Mouse (Mus musculus) embryonic stem cell, embryonic (primary cell): ENCODE measurements around the gene Trabd.

ENCODE experiments used
- CTCF ChIA-PET, 4 experiments: fragments of 300-600 bp in 2 of 4; fragments of 350-600 bp in 2 of 4; sonication (Branson Sonifier 250); formaldehyde crosslinking; loops; one replicate each; lab custom pipeline; 2022; ENCODE audit warnings: inconsistent platforms in 2 of 4; lab: Charles Lee
- POLR2A ChIA-PET, 4 experiments: fragments of 300-600 bp in 2 of 4; fragments of 350-600 bp in 2 of 4; sonication (Branson Sonifier 250); formaldehyde crosslinking; loops; one replicate each; lab custom pipeline; 2022; ENCODE audit warnings: antibody characterized with exemption in 4 of 4, inconsistent platforms in 1 of 4; lab: Charles Lee

Trabd gene

GRCm38 (mm10) chr15:89102646-89103045 is 27.7 kb downstream of the Trabd start:
- ChIA-PET POLR2A (interaction anchor here in 1 of 4 experiments (1.1 to 2.4 kb wide), 4 partner anchors 7 to 37 kb away, joined by 3 to 12 read pairs (median 6); partner anchors contain the start of gene Selenoo), CTCF (interaction anchor here in 1 of 4 experiments (0.5 kb wide), 1 partner anchor 71 kb away, joined by 3 read pairs; no protein-coding TSS in a partner anchor)

- POLR2A ChIA-PET: interaction anchor here in 2 of 4 experiments (0.6 to 1.4 kb wide), 4 partner anchors 15 to 109 kb away, joined by 3 to 5 read pairs (median 3); partner anchors contain the start of genes Selenoo (in 1 of the 2) and Tubgcp6 (in 1 of the 2)
- CTCF ChIA-PET: interaction anchor here in 2 of 4 experiments (0.6 kb wide), 2 partner anchors 105 to 303 kb away, joined by 4 to 8 read pairs; no protein-coding TSS in a partner anchor
These were observed 29.0 kb downstream of the Trabd start for GRCm38 (mm10) chr15:89103921-89104320.

- ChIA-PET POLR2A (interaction anchor here in 2 of 4 experiments (0.6 to 1.4 kb wide), 4 partner anchors 15 to 109 kb away, joined by 3 to 5 read pairs (median 3); partner anchors contain the start of genes Selenoo (in 1 of the 2) and Tubgcp6 (in 1 of the 2)), CTCF (interaction anchor here in 1 of 4 experiments (0.6 kb wide), 1 partner anchor 20 kb away, joined by 3 read pairs; no protein-coding TSS in a partner anchor)
These were observed 29.5 kb downstream of the Trabd start for GRCm38 (mm10) chr15:89104425-89104824.

GRCm38 (mm10) chr15:89106073-89106472 is 31.1 kb downstream of the Trabd start:
- POLR2A ChIA-PET: interaction anchor here in 1 of 4 experiments (0.6 kb wide), 1 partner anchor 31 kb away, joined by 6 read pairs; the partner anchor contains the start of gene Trabd
- CTCF ChIA-PET: interaction anchor here in 3 of 4 experiments (0.8 to 1.2 kb wide), 4 partner anchors 12 to 278 kb away, joined by 3 to 4 read pairs (median 3); partner anchors contain the start of gene Dennd6b (in 1 of the 3)

DNA sequence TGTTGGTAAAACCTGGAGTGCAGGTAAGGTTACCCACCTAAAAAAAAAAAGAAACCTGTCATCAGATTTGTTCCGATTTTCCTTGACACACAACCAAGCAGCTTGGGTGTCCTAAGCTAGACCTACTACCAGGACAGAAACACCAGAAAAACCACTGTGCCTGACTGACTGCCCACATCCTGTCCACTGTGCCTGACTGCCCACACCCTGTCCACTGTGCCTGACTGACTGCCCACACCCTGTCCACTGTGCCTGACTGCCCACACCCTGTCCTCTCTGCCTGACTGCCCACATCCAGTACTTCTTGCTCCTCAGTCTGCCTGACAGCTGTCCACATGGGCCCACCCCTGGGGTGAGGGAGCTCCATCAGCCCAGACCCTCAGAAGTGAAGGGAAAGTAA is 32.1 kb downstream of the Trabd start:
- POLR2A ChIA-PET: interaction anchor here in 1 of 4 experiments (0.7 kb wide), 1 partner anchor 335 kb away, joined by 3 read pairs; no protein-coding TSS in a partner anchor
- CTCF ChIA-PET: interaction anchor here in 1 of 4 experiments (0.8 kb wide), 1 partner anchor 12 kb away, joined by 3 read pairs; no protein-coding TSS in a partner anchor

GRCm38 (mm10) chr15:89110147-89110546 is 35.2 kb downstream of the Trabd start:
- ChIA-PET CTCF (interaction anchor here (0.5 to 2.4 kb wide), 11 partner anchors 11 to 1074 kb away, joined by 3 to 14 read pairs (median 4); partner anchors contain the start of genes Hdac10 (in 2 of the 4), Alg12 (in 1 of the 4), Selenoo (in 1 of the 4) and Tubgcp6 (in 1 of the 4)), POLR2A (interaction anchor here in 3 of 4 experiments (0.7 to 4.0 kb wide), 11 partner anchors 8 to 282 kb away, joined by 3 to 21 read pairs (median 4); partner anchors contain the start of genes Tubgcp6 (in 2 of the 3), Hdac10 (in 1 of the 3) and Selenoo (in 1 of the 3))

DNA sequence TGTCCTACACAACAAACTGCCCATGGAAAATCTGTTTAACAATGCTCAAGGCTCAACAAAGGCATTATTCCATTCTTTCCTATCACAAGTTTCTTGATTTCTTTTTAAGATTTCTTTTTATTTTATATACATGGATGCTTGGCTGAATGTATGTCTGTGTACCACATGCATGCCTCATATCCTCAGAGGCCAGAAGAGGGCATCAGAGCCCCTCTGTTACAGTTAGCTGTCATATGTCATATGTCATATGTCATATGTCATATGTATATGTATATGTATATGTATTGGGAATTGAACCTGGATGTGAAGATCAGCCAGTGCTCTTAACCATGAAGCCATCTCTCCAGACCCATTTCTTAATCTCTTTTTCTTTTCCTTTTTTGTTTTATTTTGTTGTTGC is 43.1 kb downstream of the Trabd start:
- POLR2A ChIA-PET: interaction anchor here in 1 of 4 experiments (1.4 kb wide), 1 partner anchor 40 kb away, joined by 3 read pairs; no protein-coding TSS in a partner anchor
- CTCF ChIA-PET: interaction anchor here in 2 of 4 experiments (0.7 to 1.3 kb wide), 2 partner anchors 10 to 11 kb away, joined by 3 to 8 read pairs; partner anchors contain the start of gene Hdac10 (in 1 of the 2)

- POLR2A ChIA-PET: interaction anchor here (0.6 to 2.5 kb wide), 44 partner anchors 9 to 414 kb away, joined by 3 to 10 read pairs (median 4); partner anchors contain the start of genes Alg12 (in 2 of the 4), Creld2 (in 2 of the 4), Dennd6b (in 2 of the 4) and Mapk12 (in 2 of the 4)
- CTCF ChIA-PET: interaction anchor here in 3 of 4 experiments (0.5 to 2.2 kb wide), 11 partner anchors 13 to 295 kb away, joined by 3 to 12 read pairs (median 4); partner anchors contain the start of genes Dennd6b (in 2 of the 3) and Mapk11 (in 2 of the 3)
These were observed 47.9 kb downstream of the Trabd start, which contains the start of gene Tubgcp6 for GRCm38 (mm10) chr15:89122649-89123366. Gene Tubgcp6, minus strand, starts transcription at chr15:89123112.

GRCm38 (mm10) chr15:89123595-89123994 is 48.7 kb downstream of the Trabd start:
- CTCF ChIA-PET: interaction anchor here in 3 of 4 experiments (0.5 to 2.2 kb wide), 13 partner anchors 14 to 296 kb away, joined by 3 to 12 read pairs (median 4); partner anchors contain the start of genes Dennd6b (in 2 of the 3) and Mapk11 (in 2 of the 3)
- POLR2A ChIA-PET: interaction anchor here (0.5 to 2.5 kb wide), 38 partner anchors 9 to 415 kb away, joined by 3 to 10 read pairs (median 4); partner anchors contain the start of genes Alg12 (in 2 of the 4), Creld2 (in 2 of the 4), Mapk12 (in 2 of the 4) and Dennd6b (in 1 of the 4)

- ChIA-PET CTCF (interaction anchor here in 2 of 4 experiments (0.6 to 2.2 kb wide), 6 partner anchors 19 to 297 kb away, joined by 3 to 12 read pairs (median 5); partner anchors contain the start of genes Dennd6b (in 1 of the 2), Mapk11 (in 1 of the 2) and Ppp6r2 (in 1 of the 2)), POLR2A (interaction anchor here in 2 of 4 experiments (0.6 to 2.5 kb wide), 6 partner anchors 14 to 81 kb away, joined by 3 to 10 read pairs (median 6); partner anchors contain the start of gene Dennd6b (in 1 of the 2))
These were observed 49.4 kb downstream of the Trabd start for GRCm38 (mm10) chr15:89124312-89124711.

DNA sequence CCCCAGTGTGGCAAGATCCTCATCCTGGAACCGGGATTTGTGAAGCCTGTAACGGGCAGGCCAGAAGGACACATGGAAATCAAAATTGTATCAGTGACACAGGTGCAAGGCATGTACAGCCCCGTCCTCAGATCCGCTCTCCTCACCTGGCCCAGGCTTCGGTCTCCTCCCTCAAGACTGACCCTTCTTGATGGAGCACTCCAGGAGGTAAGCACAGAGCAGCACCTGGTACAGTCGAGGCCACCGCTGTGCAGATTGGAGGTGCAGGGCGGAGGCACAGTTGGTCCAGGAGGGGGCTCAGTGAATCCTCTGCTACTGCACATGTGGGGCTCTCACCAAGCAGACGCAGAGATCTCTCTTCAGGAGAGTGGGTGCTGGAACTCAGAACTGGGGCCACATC is 50.4 kb downstream of the Trabd start:
- CTCF ChIA-PET: interaction anchor here in 1 of 4 experiments (1.8 kb wide), 1 partner anchor 86 kb away, joined by 5 read pairs; the partner anchor contains the start of gene Ppp6r2

DNA sequence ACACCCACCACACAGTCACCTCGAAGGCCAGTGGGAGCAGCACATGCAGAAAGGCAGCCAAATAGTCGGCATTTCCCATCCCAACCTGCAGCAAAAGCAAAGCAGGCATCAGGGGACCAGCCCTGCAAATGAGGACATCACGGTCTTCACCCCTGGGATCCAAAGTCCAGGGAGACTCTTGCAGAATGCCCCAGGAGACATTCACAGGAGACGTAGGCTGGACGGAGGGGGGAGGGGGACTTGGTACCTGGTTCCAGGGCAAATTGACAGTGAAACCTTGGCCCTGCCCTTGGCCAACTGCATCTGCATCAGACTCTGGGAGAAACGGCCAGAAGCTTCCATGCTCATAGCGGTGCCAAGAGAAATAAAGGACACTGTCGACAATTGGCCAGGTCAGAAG is 51.7 kb downstream of the Trabd start:
- ChIA-PET CTCF (interaction anchor here in 2 of 4 experiments (0.5 to 2.7 kb wide), 4 partner anchors 16 to 298 kb away, joined by 3 to 14 read pairs (median 6); no protein-coding TSS in a partner anchor), POLR2A (interaction anchor here in 1 of 4 experiments (0.8 to 1.5 kb wide), 2 partner anchors 84 to 233 kb away, joined by 3 read pairs; no protein-coding TSS in a partner anchor)

More for the DNA sequence above, 50.4 kb downstream of the Trabd start:
- POLR2A ChIA-PET: no interaction called here

DNA sequence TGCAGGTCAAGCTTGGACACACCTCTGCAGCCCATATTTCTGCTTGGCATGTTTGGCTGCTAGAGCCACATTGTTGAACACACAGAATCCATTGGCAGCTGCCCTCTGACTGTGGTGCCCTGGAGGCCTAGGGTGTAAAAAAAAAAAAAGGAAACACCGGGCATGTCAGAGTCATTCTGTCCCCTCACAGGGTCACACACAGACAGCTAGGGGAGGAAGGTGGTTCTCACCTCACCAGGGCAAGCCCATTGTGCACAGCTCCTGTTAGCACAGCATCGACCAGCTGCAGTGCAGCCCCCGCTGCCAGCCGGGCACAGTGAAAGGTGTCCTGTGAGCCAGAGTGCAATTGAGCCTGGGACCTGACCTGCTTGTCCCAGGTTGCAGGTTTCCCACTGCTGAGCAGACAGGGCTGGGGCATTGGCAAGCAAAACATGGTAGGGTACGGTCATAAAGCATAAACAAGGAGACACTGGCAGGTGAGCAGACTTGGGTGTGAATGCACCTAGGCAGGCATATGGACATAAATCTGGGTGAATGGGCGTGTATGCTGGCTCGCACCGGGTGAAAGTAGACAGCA is 52.5 kb downstream of the Trabd start:
- ChIA-PET POLR2A (interaction anchor here in 3 of 4 experiments (0.6 to 2.4 kb wide), 18 partner anchors 19 to 376 kb away, joined by 3 to 11 read pairs (median 4); partner anchors contain the start of genes Dennd6b (in 1 of the 3), Mapk11 (in 1 of the 3), Pim3 (in 1 of the 3) and Sbf1 (in 1 of the 3)), CTCF (interaction anchor here (0.5 to 2.7 kb wide), 34 partner anchors 10 to 385 kb away, joined by 3 to 22 read pairs (median 5); partner anchors contain the start of genes Mapk12 (in 3 of the 4), Ppp6r2 (in 2 of the 4), Dennd6b (in 1 of the 4) and Selenoo (in 1 of the 4))

- POLR2A ChIA-PET: interaction anchor here (0.6 to 2.5 kb wide), 44 partner anchors 8 to 377 kb away, joined by 3 to 16 read pairs (median 4); partner anchors contain the start of genes Dennd6b (in 2 of the 4), Pim3 (in 2 of the 4), Ppp6r2 (in 2 of the 4) and Adm2 (in 1 of the 4)
- CTCF ChIA-PET: interaction anchor here (0.5 to 2.7 kb wide), 80 partner anchors 9 to 1504 kb away, joined by 3 to 22 read pairs (median 4); partner anchors contain the start of genes Mapk12 (in 4 of the 4), Dennd6b (in 2 of the 4), Mapk11 (in 2 of the 4) and Ppp6r2 (in 2 of the 4)
These were observed 53.7 kb downstream of the Trabd start, which contains the start of gene Hdac10 for GRCm38 (mm10) chr15:89128382-89129350. Gene Hdac10, minus strand, starts transcription at chr15:89128700.

DNA sequence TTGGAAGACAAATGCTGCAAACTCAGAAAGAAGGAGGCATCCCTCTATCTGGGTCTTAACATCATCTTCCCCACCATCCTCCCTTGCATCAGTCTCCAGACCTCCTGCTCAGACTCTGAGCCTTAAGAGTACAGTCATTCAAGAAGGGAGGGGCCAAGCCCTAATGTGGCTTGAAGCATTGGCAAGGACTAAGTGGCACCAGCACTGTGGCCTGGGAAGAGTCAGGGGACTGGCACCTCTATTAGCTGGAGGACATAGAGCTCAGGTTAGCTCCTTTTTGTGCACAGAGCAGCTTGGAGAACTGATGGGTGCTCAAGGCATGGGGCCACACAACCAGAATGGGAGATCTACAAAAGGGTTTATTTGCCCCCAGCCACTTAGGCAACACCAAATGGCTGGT is 55.3 kb downstream of the Trabd start:
- CTCF ChIA-PET: interaction anchor here in 1 of 4 experiments (0.8 kb wide), 1 partner anchor 10 kb away, joined by 3 read pairs; no protein-coding TSS in a partner anchor
- POLR2A ChIA-PET: interaction anchor here in 2 of 4 experiments (0.5 to 2.5 kb wide), 2 partner anchors 9 to 82 kb away, joined by 3 to 6 read pairs; no protein-coding TSS in a partner anchor
